Mouse (Mus musculus): ENCODE results near the gene Sirpa. TPM values are rescaled to one million over a fixed set of nuclear protein-coding genes. Genes with fewer than 3 reads are reported as not detected.
A peak's percentile ranks its signal among the peaks of the same experiment; 100 is the strongest.

Gene Sirpa
- polyA plus RNA-seq, 1 experiment from 2014 or later = 21.3 TPM

DNA sequence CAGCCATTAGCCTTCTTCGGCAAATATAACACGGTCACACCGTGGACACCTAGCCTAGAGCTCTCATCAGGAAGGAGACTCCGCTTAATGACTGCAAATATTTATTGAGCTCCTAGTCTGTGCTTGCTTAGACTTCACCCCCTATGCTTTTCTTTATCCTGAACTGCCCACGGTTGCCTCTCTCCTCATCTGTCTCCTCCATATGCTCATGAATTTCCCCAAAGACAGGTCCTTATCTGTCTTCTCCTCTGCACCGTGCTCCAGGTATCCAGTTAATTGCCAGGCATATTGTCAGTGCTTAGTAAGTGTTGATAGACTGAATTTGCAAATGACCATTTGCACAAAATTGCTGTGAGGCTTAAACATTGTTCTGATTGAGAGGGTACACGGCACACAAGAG is 23.5 kb upstream of the Sirpa start:
- Histone ChIP-seq H3K9me3 (no peaks in the 10 kb centered on the region), H3K4me3 (replicated peaks) (no peak overlapping the region), H3K9ac (no peak overlapping the region), H3K4me1 (replicated peaks) (no peaks in the 10 kb centered on the region), H3K4me2 (replicated peaks) (no peak overlapping the region), H3K36me3 (no peaks in the 10 kb centered on the region), H3K27ac (no peak overlapping the region), H3K27me3 (replicated peaks) (no peaks in the 10 kb centered on the region)
- 60% methylated on average over 7 of the region's 7 CpGs for WGBS
- no peak for ATAC-seq

DNA sequence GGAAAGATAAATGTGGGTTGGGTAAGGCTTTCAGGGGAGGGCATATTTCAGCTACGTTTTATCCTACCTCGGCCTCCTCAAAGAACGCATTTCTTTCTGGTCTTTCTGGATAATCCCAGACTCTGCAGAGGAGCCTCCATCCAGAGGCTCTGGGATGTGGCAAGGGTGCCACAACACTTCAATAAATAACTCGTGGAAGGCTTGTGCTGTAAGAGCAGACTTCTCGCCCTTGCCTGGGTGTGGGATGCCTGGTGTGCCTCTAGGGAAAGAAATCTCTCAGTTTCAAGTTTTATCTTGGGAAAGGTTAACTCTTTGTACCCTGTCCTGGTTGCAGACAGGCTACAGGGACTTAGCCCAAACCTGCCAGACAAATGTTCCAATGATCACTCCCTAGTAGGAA is 23.1 kb upstream of the Sirpa start:
- no peak overlapping the region for H3K27ac ChIP-seq
- H3K4me2 ChIP-seq (replicated peaks) = no peak overlapping the region
- no peaks in the 10 kb centered on the region for H3K36me3 ChIP-seq
- 0 out of 2 replicates have a peak, but pooled peaks cover 4% of the 10 kb centered on the region for H3K4me1 ChIP-seq (replicated peaks)
- WGBS = 49% methylated on average over 5 of the region's 5 CpGs
- H3K4me3 ChIP-seq (replicated peaks) = no peak overlapping the region
- H3K27me3 ChIP-seq (replicated peaks) = no peaks in the 10 kb centered on the region
- no peak overlapping the region for H3K9ac ChIP-seq
- ATAC-seq = no peak
- H3K9me3 ChIP-seq = no peaks in the 10 kb centered on the region

DNA sequence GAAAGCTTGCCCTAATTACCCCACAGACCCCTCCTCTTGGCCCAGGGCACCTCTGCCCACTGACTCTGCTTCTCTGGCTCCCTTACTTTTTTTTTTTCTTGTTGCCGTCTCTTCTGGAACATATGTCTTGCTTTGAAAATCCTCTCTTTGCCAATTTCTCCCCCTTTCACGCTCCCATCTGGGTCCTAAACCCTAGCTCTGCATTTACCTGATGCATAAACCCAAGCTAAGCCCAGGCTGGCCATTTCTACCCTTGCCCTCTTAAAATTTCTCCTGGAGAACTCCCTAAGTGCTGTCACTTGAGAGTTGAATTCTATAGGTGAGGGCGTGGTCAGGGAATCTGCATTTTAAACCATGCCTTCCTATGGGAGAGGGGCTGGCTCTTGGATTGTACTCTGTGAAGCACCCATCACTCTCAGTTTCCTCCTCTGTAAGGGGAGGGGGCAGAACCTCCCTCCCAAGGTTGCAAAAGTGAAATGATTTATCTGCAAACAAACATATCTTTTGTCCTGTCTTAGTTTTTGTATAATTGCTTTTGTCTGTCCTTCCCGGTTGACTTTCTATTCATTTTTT is 18.8 kb upstream of the Sirpa start:
- H3K27ac ChIP-seq = no peak overlapping the region
- H3K9ac ChIP-seq = no peak overlapping the region
- H3K36me3 ChIP-seq = no peaks in the 10 kb centered on the region
- no peaks in the 10 kb centered on the region for H3K27me3 ChIP-seq (replicated peaks)
- peak overlapping the region; percentile 47; the same call in 1 of the 2 replicates for H3K4me2 ChIP-seq (replicated peaks)
- no peaks in the 10 kb centered on the region for H3K9me3 ChIP-seq
- 0 out of 2 replicates have a peak, but pooled peaks cover 6% of the 10 kb centered on the region for H3K4me1 ChIP-seq (replicated peaks)
- ATAC-seq = no peak
- H3K4me3 ChIP-seq (replicated peaks) = no peak overlapping the region
- 19% methylated on average over 4 of the region's 4 CpGs for WGBS

DNA sequence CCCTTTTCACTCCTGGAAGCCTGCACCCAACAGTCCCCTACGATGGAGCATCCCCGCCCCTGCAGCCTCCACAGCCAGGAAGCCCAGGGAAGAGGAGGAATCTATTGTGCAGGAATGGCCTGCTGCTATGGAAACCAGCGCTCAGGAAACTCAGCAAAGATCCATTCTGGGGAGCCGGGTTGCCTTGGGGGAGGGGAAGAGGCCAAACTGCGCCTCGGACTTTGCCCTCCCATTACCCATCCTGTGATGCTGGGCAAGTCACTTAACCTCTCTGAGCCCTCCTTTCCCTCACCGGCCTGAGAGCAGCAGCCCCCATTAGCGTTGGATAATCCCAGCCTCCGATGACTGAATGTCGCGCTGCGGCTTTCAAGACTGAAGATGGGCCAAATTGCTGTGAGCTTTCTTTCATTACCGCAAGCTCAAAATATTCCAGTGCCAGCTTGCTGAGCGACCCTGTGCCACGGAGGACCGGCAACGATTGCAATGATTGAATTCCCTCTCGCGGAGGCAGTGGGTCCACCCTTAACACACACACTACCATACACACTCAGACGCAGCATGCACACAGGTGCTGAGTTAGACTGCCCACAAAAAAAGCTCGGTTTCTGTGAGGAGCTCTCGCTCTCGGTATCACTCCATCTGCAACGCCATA is 18.1 kb upstream of the Sirpa start:
- Histone ChIP-seq H3K9me3 (no peaks in the 10 kb centered on the region), H3K4me3 (replicated peaks) (no peak overlapping the region), H3K4me2 (replicated peaks) (peak overlapping the region; percentile 47), H3K4me1 (replicated peaks) (0 out of 2 replicates have a peak, but pooled peaks cover 6% of the 10 kb centered on the region), H3K27ac (no peak overlapping the region), H3K27me3 (replicated peaks) (no peaks in the 10 kb centered on the region), H3K36me3 (no peaks in the 10 kb centered on the region), H3K9ac (no peak overlapping the region)
- ATAC-seq = peak; percentile 41; the same call in 1 of the 2 replicates
- WGBS = 16% methylated on average over 24 of the region's 24 CpGs

DNA sequence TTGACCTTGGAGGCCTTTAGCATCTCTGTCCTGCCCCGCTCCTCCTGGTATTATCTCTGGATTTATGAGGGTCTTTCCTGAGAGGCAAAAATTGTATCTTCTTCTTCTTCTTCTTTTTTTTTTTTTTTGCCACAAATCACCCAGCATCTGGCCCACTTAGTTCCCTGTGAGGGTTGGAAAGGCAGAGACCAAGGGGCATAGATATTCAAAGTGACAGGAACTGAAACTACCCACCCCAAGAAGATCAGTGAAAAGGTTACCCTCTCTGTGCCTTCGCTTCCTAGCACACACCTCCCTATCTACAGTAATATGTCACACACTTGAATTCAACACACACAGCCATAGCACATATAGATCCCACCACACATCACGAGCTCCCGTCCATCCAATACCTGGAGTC is 17.5 kb upstream of the Sirpa start:
- Histone ChIP-seq H3K4me2 (replicated peaks) (no peak overlapping the region), H3K27ac (no peak overlapping the region), H3K9me3 (no peaks in the 10 kb centered on the region), H3K9ac (no peak overlapping the region), H3K4me3 (replicated peaks) (no peak overlapping the region), H3K27me3 (replicated peaks) (no peaks in the 10 kb centered on the region), H3K36me3 (no peaks in the 10 kb centered on the region), H3K4me1 (replicated peaks) (0 out of 2 replicates have a peak, but pooled peaks cover 6% of the 10 kb centered on the region)
- 88% methylated on average over 4 of the region's 4 CpGs for WGBS
- no peak for ATAC-seq

DNA sequence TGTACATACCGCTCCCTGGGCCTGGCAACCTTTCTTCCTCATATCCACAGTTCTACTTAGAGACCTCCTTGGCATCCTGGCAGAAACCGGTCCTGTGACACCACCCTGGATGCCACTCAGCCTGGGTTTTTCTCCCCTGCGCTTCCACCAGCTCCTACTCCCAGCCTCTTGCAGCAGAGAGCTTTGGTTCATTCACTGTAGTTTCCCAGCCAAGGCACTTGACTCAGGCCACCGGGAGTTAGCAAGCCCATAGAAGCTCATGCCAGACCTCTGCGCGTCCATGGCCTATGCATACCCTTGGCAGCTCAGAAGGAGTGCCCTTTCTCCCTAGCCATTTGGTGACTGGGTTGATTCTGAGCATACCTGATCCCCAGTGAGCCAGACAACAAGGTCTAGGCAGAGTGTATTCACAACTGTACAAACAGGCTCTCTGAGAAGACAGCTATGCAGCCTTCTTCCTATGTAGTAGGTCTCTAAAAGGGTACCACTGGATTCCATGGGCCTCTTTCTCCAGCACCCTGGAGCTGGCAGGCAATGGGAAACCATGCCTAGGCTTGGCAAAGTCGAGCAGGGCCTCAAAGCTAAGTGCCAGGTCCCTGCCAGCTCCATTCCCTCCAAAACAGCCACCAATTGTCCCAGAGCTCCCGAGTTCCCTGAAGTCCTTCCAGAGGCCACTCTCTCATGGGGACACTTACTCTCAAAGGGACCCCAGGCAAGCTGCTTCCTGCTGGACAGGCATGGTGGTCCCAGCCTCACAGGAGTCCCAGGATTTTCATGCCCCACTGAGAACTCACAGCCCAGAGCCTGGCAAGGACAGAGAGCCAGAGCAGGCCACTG is 15.8 kb upstream of the Sirpa start:
- Histone ChIP-seq H3K27me3 (replicated peaks) (no peaks in the 10 kb centered on the region), H3K4me2 (replicated peaks) (no peak overlapping the region), H3K27ac (no peak overlapping the region), H3K9me3 (no peaks in the 10 kb centered on the region), H3K4me1 (replicated peaks) (0 out of 2 replicates have a peak, but pooled peaks cover 6% of the 10 kb centered on the region), H3K9ac (no peak overlapping the region), H3K36me3 (no peaks in the 10 kb centered on the region), H3K4me3 (replicated peaks) (no peak overlapping the region)
- WGBS = 85% methylated on average over 8 of the region's 8 CpGs
- no peak for ATAC-seq

DNA sequence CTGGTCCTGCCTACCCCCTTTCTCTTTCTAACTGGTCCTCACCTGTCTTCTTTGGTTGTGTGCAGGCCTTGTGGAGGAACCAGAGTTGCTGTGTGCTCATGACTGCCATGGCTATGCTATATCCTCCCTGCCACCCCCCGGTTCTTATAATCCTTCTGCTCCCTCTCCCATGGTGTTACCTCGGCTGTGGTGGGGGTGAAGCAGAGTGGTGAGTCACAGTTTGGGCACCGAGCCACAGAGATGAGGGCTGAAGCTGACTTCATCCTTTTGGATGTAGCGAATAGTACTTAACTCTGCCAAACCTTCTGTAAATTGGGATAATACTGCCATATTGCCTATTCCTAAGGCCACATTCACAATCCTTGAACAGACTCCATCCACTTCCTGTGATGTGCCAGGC is 12.0 kb upstream of the Sirpa start:
- no peak overlapping the region for H3K27ac ChIP-seq
- no peak overlapping the region for H3K4me2 ChIP-seq (replicated peaks)
- WGBS = 74% methylated on average over 4 of the region's 4 CpGs
- H3K9ac ChIP-seq = no peak overlapping the region
- no peaks in the 10 kb centered on the region for H3K27me3 ChIP-seq (replicated peaks)
- H3K9me3 ChIP-seq = no peaks in the 10 kb centered on the region
- H3K4me3 ChIP-seq (replicated peaks) = no peak overlapping the region
- H3K36me3 ChIP-seq = no peaks in the 10 kb centered on the region
- no peaks in the 10 kb centered on the region for H3K4me1 ChIP-seq (replicated peaks)
- ATAC-seq = no peak

DNA sequence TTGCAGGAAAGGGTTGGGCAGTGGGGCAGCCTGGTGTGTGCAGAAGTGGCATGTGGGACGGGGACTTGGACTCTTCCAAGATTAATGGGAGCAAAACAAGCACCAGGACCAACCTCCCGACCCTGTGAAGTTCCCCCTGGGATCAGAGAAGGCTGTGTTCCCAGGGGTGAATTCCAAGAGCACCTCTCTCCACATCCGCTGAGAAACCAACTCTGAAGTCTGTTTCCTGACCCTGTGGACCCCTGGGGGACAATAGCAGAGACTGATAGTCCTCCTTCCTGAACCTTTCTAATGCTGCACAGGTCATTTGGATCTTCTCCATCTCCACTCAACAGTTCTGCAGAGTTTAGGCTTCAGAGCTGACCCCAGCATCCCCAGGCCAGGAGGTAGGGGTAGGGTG is 10.8 kb upstream of the Sirpa start:
- 42% methylated on average over 3 of the region's 3 CpGs for WGBS
- Histone ChIP-seq H3K9ac (no peak overlapping the region), H3K4me2 (replicated peaks) (no peak overlapping the region), H3K4me1 (replicated peaks) (no peaks in the 10 kb centered on the region), H3K27ac (no peak overlapping the region), H3K9me3 (no peaks in the 10 kb centered on the region), H3K4me3 (replicated peaks) (no peak overlapping the region), H3K36me3 (no peaks in the 10 kb centered on the region), H3K27me3 (replicated peaks) (no peaks in the 10 kb centered on the region)
- ATAC-seq = no peak

DNA sequence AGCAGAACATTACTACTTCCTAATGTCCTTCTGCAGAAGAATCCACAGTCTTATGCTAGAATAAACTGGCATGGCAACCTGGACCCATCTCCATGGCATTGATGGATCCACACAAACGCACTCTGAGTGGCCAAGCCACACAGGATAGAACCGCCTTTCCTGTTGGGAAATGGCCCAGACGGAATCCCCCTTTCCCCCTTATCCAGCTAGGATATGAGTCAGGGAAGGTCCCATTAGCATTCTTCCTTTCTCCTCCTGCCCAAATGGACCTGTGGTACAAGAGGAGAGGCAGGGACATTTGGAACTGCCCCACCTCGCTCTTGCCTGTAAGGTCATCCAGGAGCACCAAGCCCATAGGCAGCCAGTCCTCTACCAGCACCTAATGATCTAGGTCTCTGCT is 10.4 kb upstream of the Sirpa start:
- no peaks in the 10 kb centered on the region for H3K27me3 ChIP-seq (replicated peaks)
- no peaks in the 10 kb centered on the region for H3K9me3 ChIP-seq
- H3K4me3 ChIP-seq (replicated peaks) = no peak overlapping the region
- H3K9ac ChIP-seq = no peak overlapping the region
- 85% methylated on average over 4 of the region's 4 CpGs for WGBS
- H3K4me1 ChIP-seq (replicated peaks) = no peaks in the 10 kb centered on the region
- ATAC-seq = no peak
- H3K4me2 ChIP-seq (replicated peaks) = no peak overlapping the region
- H3K27ac ChIP-seq = no peak overlapping the region
- no peaks in the 10 kb centered on the region for H3K36me3 ChIP-seq

DNA sequence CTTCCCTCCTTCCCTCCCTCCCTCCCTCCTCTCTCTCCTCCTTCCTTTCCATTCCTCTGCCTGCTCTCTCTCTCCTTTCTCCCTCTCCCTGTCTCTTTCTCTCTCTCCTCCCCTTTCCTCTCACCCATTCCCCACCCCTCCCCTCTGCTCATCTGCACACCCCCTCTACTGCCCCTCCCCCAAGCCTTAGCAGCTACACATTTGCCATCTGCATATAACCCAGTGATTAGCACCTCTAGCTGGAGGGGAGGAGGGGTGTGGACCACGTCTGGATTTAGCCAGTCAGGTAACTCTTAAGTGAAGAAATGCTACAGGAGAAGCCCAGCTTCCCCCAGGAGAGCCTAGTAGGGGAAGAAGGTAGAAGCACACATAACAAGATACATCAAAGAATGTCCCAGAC is 7.7 kb upstream of the Sirpa start:
- Histone ChIP-seq H3K27me3 (replicated peaks) (no peaks in the 10 kb centered on the region), H3K4me3 (replicated peaks) (no peak overlapping the region), H3K9me3 (no peaks in the 10 kb centered on the region), H3K4me2 (replicated peaks) (no peak overlapping the region), H3K36me3 (no peaks in the 10 kb centered on the region), H3K27ac (no peak overlapping the region), H3K4me1 (replicated peaks) (peaks cover 6% of the 10 kb centered on the region; the same call in 1 of the 2 replicates), H3K9ac (no peak overlapping the region)
- WGBS = 27% methylated on average over 1 of the region's 1 CpGs
- ATAC-seq = no peak

DNA sequence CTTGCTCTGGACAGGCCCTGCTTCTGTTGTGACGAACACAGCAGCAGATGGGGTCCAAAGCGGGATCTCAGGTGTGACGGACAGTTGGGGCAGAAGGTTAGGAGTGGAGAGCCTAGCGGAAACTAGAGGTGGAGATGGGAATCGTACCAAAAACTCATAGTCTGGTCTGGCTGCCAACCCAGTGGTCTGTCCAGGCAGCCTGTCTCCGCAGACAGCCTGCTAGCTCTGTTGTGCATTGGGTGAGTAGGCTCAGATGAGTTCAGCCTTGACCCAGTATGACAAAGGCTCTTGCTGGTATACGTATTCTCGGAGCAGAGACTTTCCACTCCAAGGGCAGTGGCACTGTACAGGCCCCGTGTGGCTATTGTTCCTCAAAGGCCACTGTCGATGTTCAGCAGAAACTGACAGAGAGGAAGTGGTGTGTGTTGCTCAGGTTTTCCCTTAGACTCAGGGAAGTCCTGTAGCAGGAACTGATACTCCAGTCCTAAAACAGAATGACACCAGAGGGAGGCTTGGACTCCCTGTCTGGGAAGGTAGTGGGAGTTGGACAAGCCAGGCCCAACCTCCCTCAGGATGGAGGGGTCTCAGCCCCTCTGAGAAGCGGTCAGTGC is 6.6 kb upstream of the Sirpa start:
- Histone ChIP-seq H3K36me3 (no peaks in the 10 kb centered on the region), H3K4me1 (replicated peaks) (peaks cover 6% of the 10 kb centered on the region; the same call in 1 of the 2 replicates), H3K27me3 (replicated peaks) (no peaks in the 10 kb centered on the region), H3K4me3 (replicated peaks) (no peak overlapping the region), H3K4me2 (replicated peaks) (no peak overlapping the region), H3K9ac (no peak overlapping the region), H3K27ac (no peak overlapping the region), H3K9me3 (no peaks in the 10 kb centered on the region)
- WGBS = 79% methylated on average over 11 of the region's 11 CpGs
- ATAC-seq = no peak

DNA sequence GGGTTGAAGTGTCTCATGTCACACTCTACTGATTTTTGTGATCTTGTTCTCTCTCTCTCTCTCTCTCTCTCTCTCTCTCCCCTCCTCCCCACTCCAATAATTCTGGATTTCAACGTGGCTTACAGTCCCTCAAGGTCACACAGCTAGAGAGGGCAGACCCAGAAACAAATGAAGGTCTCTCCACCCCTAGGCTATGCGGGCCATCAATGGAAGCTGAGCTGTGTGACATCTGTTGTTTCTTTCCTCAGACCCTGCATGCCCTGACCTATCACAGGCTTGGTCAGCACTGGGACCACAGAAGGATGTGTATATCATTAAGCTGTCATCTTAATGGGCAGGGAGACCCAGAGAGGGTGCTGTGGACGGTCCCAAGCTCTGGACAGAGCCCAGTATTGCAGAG is 5.4 kb upstream of the Sirpa start:
- Histone ChIP-seq H3K4me1 (replicated peaks) (peaks cover 11% of the 10 kb centered on the region; the same call in 1 of the 2 replicates), H3K27me3 (replicated peaks) (no peaks in the 10 kb centered on the region), H3K9ac (no peak overlapping the region), H3K27ac (no peak overlapping the region), H3K4me3 (replicated peaks) (no peak overlapping the region), H3K36me3 (no peaks in the 10 kb centered on the region), H3K4me2 (replicated peaks) (no peak overlapping the region), H3K9me3 (no peaks in the 10 kb centered on the region)
- ATAC-seq = no peak
- 40% methylated on average over 3 of the region's 3 CpGs for WGBS
